Comparison of ENCODE assay signal across 20 mouse cellular contexts in genomic region chr2:108156189-108156588, GRCm38 (mm10).
"Had no signal": no experiment of that assay in that cellular context is flagged by ENCODE, and none has a peak within 500 bp of the region (broad histone marks: within the 10 kb centered on the region; RNA-seq: fewer than 3 reads in every experiment).

No protein-coding gene starts in this region.

- DNase-seq: kidney, adult 11 months; kidney, adult 8-10 months; kidney, postnatal 10 days; kidney, postnatal 36 days; lung, adult 18-20 months; lung, postnatal 10 days; lung, postnatal 36 days; retina, postnatal 1 day; right cerebral cortex, postnatal 25 days; thymus, postnatal 25 days had no signal

- H3K9ac ChIP-seq: kidney, embryonic 15.5 days; liver, embryonic 14.5 days; lung, embryonic 15.5 days; midbrain, embryonic 13.5 days; neural tube, embryonic 13.5 days had no signal

- H3K4me1 ChIP-seq: kidney, embryonic 15.5 days; lung, embryonic 15.5 days; megakaryocyte, embryonic 14.5 days; midbrain, embryonic 10.5 days; midbrain, embryonic 13.5 days; neural tube, embryonic 13.5 days had no signal

- H3K27ac ChIP-seq: kidney, embryonic 15.5 days; liver, embryonic 14.5 days; lung, embryonic 15.5 days; midbrain, embryonic 10.5 days; midbrain, embryonic 13.5 days; neural tube, embryonic 13.5 days had no signal

- H3K4me2 ChIP-seq: kidney, embryonic 15.5 days; liver, embryonic 11.5 days; lung, embryonic 15.5 days; midbrain, embryonic 13.5 days; neural tube, embryonic 13.5 days had no signal

- H3K4me3 ChIP-seq: kidney, embryonic 15.5 days; lung, embryonic 15.5 days; megakaryocyte, embryonic 14.5 days; midbrain, embryonic 10.5 days; midbrain, embryonic 13.5 days; myocyte; neural tube, embryonic 13.5 days had no signal

- H3K36me3 ChIP-seq: kidney, embryonic 15.5 days; lung, embryonic 15.5 days; midbrain, embryonic 10.5 days; midbrain, embryonic 13.5 days; neural tube, embryonic 13.5 days had no signal

- H3K9me3 ChIP-seq: kidney, embryonic 15.5 days; lung, embryonic 15.5 days; megakaryocyte, embryonic 14.5 days; midbrain, embryonic 10.5 days; midbrain, embryonic 13.5 days; neural tube, embryonic 13.5 days had no signal

- H3K27me3 ChIP-seq: kidney, embryonic 15.5 days; lung, embryonic 15.5 days; megakaryocyte, embryonic 14.5 days; midbrain, embryonic 13.5 days; neural tube, embryonic 13.5 days had no signal

- ATAC-seq: midbrain, embryonic 13.5 days; midbrain, embryonic 16.5 days had no signal
